Mouse (Mus musculus) liver, adult 2 months (tissue): ENCODE results near the gene Aldh18a1.

Source experiments
- CTCF ChIP-seq: fragments of 200-500 bp; IDR thresholded peaks from 2 replicates; pipeline ENCODE4 v1.5.1; 2011; ENCODE audit warnings: low read depth, low read length, control low read depth
- POLR2A ChIP-seq: fragments of 200-500 bp; IDR thresholded peaks from 2 replicates; pipeline ENCODE4 v1.6.1; 2011; ENCODE audit warnings: low read length, control low read depth; ENCODE audit not compliant: insufficient read depth; ENCODE audit errors: extremely low read depth

DNA sequence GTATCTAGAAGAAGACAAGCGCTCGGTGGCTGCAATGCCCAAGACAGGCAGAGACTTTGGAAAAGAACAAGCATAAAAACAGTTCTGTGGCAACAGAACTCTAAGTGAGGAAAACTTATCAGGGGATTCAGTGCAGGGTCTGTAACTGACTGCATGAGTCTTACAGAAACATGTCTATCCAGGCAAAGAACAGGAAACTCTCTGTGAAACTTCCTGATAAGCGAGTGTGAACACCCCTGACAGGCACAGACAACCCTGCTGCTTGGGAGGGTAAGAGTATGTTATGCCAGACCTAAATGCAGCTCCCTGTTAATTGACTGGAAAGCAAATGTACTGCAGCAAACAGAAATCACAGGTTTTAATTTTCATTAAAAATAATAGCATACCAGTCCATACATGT lies 13.6 kb upstream of the Aldh18a1 start:
- no peak for TF ChIP-seq CTCF
- no peak for TF ChIP-seq POLR2A
